Mouse (Mus musculus) left cerebral cortex, adult 6 months (tissue): ENCODE data around the gene Gm35549. TPM values are rescaled to one million over a fixed set of nuclear protein-coding genes. Genes with fewer than 3 reads are reported as not detected.

Experiments
- long read RNA-seq, 2 experiments: library from polyadenylated mRNA; unstranded; transcript quantifications; one replicate each; pipeline ENCODE4 v2.0.0; 2019 to 2020
- polyA plus RNA-seq: library from polyadenylated mRNA; unstranded; fragments of <200 nt; fragmentation: Nextera tagmentation; gene quantifications from 2 replicates; pipeline ENCODE4 v1.2.3, GENCODE M21; 2021

The Gm35549 gene
- not detected in 2 replicates for polyA plus RNA-seq
- long read RNA-seq, experiment 1, result 0 reads
- long read RNA-seq, experiment 2, result 0 reads

DNA sequence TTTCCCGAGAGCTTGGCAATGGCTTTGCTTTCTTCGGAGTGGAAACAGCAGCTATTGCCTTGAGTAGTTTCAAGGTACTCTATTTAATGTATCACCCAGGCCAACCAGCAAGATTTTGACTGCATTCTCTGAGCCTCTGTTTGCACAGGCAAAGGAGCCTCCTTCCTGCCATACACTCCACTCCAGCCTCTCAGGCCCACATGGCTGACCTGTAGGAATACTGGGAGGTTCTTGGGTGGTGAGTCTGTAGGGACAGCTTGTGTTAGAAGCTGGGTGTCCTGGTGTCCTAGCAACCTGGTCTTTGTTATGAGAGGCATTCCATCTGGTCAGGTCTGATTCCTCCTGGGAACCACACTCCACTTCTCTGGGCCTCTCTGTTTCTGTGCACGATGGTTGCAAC lies at the start of gene Gm35549:
Gm35549 (minus strand) TSS at position 276 of the 400 bp plus-strand sequence.

GRCm38 (mm10) chr9:122885385-122885784 lies 41.5 kb upstream of the Gm35549 start, which contains the start of gene Zkscan7:
Zkscan7 (plus strand) TSS chr9:122885685.

DNA sequence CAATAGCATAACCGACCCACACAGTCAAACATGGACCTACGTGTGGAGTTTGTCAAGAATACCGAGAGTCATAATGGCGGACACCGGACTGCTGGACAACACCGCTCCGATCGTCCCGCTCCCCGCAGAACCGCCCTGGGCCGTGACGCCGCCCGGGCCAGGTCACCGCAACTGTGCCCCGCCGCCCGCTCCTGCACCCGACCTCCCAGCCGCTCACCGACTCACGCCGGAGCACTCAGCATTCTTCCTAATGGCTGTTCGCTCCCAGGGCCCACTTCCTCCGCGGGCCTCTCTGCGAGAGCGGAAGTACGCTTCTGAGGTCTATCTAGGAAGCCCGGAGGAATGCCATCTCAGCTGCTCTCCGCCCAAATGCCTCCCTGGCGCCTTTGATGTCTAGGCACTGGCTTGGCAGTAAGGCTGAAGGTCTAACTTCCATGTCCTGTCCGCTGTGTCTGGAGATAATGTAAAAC lies 21.9 kb upstream of the Gm35549 start, which contains the start of gene Zfp445:
Zfp445 (minus strand) TSS at position 310 of the 470 bp plus-strand sequence.

DNA sequence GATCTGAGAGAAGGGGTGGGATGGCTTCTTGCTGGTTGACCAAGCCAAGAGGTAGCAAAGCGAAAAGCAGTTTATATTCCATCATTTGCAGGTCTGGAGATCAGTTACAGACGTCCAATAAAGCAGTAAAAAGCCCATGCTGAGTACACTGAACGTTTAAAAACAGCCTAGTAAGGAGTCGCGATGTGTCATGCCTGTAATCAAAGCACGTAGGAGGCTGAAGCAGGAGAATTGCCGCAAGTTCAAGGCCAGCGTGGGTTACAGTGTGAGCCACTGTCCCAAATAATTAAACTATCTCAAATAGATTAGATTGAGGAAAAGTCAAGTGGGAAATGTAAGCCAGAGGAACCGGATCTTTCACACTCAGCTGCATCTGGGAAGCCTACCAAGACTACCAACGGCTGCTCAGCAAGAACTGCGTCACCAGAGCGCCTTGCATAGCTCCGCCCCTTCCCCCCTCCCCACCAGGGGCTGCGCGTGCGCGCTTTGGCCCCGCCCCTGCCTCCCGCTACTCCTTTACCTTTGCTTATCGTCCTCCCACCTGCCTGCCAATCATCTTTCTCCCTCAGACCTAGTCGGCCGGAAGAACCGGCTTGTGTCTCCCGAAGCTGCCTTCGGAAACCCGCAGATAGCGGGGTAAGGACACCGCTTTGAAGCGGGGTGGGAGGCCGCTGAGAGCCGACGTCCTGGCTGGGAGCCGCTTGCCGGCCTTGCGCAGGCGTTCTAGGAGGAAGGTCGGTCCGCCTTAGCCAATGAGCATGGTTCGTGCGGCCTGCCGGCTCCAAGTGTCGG lies 38.6 kb downstream of the Gm35549 start, which contains the start of gene Tcaim:
Tcaim (plus strand) TSS at position 487 of the 792 bp plus-strand sequence.

Other genes with a start within 250 kb of the Gm35549 start
- gene Topaz1, start 96.7 kb downstream of the Gm35549 start, polyA plus RNA-seq, result not detected in 2 replicates
- gene Tcaim, start 38.5 kb downstream of the Gm35549 start, polyA plus RNA-seq, result 10.9 and 12.9 TPM in 2 replicates
- gene Zfp445, start 22.0 kb upstream of the Gm35549 start, polyA plus RNA-seq, result 15.1 and 19.1 TPM in 2 replicates
- 0.23 and 0.25 TPM in 2 replicates for gene Zkscan7, start 41.6 kb upstream of the Gm35549 start, polyA plus RNA-seq
- 4.3 and 5.0 TPM in 2 replicates for gene Zfp105, start 79.0 kb upstream of the Gm35549 start, polyA plus RNA-seq
- gene 1110059G10Rik, start 107.0 kb upstream of the Gm35549 start, polyA plus RNA-seq, result 20.8 and 29.6 TPM in 2 replicates
- 0.23 TPM in 1 of 2 replicates, not detected in the other for gene Kif15, start 107.0 kb upstream of the Gm35549 start, polyA plus RNA-seq
- 50.7 and 58.4 TPM in 2 replicates for gene Tmem42, start 177.3 kb upstream of the Gm35549 start, polyA plus RNA-seq
- gene Tgm4, start 190.7 kb upstream of the Gm35549 start, polyA plus RNA-seq, result 0.31 and 0.38 TPM in 2 replicates